Mouse (Mus musculus): ENCODE data around the gene Ccl27a. TPM values are rescaled to one million over a fixed set of nuclear protein-coding genes. Genes with fewer than 3 reads are reported as not detected.

Ccl27a gene
- 442 and 448 TPM in 2 replicates for polyA plus RNA-seq (2012; rRNA removed)

DNA sequence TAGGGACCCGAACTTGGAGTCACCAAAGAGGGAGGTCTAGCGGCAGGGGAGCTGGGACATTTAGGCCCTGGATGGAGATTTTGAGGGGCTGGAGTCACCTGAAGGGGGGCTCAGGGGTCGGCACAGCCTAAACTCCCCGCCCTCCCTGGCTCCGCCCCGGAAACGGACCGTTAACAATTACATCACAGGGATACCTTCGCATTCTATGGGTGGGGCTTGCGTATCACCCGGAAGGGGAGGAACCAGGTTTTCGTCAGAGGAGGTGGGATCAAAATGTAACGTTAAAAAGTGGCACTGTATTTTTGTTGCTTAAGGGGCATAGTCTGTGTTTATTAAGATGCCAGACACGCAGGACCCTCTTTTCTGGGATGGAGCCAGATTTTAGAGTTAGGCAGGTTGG, at the start of gene Ccl27a:
TSS of gene Ccl27a (minus strand) at position 246 of the 400 bp plus-strand sequence.

DNA sequence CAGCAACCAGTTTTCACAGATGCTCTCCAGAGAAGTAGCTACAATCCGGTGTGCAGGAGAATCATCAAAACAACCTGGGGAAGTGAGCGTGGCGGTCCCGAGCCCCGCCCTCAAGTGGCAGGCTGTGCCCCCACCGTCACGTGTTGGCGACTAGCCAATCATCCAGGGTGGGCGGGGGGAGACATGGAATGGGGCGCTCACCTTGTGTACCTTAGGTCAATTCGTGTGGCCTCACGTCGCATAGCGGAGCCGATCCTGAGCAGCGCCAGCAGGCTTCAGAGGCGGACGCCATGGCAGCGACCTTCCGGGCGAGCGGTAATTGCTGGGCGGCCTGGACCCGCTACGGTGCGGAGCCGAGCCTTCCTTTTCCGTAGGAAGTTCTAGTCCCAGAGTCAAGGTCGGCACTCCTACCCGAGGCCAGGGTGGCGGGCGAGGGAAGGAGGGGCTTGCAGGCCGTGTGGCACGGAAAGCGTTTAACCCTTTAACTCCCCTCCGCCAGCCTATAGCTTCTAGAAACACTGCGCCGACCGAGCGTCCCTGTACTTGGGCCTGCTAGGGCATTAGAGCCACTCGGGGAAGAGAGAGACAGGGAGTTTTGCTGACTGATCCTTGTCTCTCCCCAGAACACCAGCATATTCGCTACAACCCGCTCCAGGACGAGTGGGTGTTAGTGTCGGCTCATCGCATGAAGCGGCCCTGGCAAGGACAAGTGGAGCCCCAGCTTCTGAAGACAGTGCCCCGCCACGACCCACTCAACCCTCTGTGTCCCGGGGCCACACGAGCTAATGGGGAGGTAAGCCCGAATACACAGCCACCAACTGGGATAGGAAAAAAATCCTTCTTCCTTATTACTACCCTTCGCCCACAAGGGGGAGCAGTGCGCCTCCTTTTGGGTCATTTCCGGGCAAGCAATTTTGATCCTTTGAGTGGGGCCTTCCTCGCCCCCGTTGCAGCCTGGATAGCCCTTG, 18.4 kb downstream of the Ccl27a start, which contains the start of gene Sigmar1:
TSS of gene Sigmar1 (minus strand) at position 820 of the 968 bp plus-strand sequence.

DNA sequence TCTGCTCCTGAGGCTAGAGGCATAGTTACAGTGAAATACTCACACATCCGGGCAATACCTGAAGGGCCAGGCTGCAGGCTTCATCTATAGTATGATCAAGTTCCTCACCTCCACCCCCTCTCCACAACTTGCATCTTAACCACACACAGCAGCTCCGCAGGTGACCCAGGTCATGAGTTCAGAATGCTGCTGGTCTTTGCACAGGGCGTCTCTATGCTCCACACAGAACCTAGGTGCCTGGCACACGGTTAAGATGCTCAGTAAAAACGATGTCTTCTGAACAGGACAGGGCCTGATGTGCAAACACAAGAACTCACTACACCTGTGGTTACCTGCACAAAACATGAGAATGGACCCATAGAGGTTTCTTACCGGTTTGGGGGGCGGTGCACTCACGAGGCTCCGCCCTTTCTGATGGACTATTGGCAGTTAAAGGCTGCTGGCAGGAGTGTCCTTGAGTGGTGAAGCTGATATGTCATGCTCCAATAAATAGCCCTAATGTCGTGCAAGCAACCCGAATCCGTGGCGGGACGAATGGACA, 19.2 kb downstream of the Ccl27a start, which contains the start of gene Galt:
TSS of gene Galt (plus strand) at position 432 of the 541 bp plus-strand sequence.

DNA sequence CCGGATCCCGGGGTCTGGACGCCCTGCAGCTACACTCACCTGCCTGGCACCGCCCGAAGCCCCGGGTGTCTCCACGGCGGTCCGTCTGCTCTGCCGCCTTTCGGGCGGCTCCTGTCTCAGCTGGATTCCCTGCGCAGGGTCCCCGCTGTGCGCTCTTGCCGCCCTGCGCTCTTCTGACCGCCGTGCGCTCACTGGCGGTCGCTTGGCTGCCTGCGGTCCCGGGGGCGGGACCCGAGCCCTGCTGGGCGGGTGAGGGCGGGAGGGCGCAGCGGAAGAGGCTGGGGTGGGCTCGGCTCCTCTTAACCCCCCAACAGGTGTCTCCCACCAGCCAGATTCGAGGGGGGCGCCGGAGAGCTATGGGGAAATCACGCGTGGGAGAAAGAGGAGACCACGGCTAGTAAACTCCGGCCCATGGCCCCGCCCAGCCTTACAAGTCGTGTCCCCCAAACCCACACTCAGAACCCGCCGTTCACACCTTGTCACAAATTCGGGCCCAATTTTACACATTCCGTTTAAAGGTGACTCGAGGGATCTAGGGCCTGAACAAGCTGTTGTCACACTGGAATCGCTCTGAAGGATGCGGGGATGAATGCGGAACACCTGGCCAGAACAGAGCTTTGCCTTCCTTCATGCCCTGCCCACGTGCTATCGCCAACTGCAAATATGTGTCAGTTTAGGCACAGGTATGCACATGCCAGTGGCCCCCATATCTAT, 42.8 kb downstream of the Ccl27a start, which contains the start of gene Arid3c:
TSS of gene Arid3c (minus strand) at position 91 of the 714 bp plus-strand sequence.

DNA sequence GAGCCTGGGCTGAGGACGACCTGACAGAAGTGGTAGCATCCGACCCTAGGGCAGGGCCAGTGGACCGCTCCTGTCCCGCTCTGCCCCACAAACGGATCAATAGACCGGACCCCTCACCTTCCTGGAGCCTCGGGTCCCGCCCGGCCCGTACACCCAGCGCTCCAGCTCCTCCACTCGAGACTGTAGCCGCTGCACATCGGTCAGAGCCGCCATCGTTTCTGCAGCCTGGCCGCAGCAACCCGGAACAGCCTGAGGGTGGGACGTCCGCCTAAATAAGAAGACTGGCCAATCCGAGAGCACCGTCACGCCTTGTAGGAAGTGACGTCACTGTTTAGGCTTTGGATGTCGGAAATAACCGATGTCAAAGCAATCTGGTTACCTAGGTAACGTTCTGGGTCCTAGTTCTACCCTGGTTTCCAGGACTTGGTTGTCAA, 51.1 kb downstream of the Ccl27a start, which contains the start of gene Dctn3:
TSS of gene Dctn3 (minus strand) at position 253 of the 434 bp plus-strand sequence.

Other genes starting within 250 kb of the Ccl27a start
- 91.5 and 99.1 TPM in 2 replicates for gene Fam219a, start 204.7 kb downstream of the Ccl27a start, polyA plus RNA-seq (2012; rRNA removed)
- 2.5 and 2.7 TPM in 2 replicates for gene Dnaic1, start 204.5 kb downstream of the Ccl27a start, polyA plus RNA-seq (2012; rRNA removed)
- 115 TPM in 2 replicates for gene Enho, start 133.9 kb downstream of the Ccl27a start, polyA plus RNA-seq (2012; rRNA removed)
- 30.4 and 39.1 TPM in 2 replicates for gene Cntfr, start 77.2 kb downstream of the Ccl27a start, polyA plus RNA-seq (2012; rRNA removed)
- 19.9 and 28.3 TPM in 2 replicates for gene Il11ra1, start 74.3 kb downstream of the Ccl27a start, polyA plus RNA-seq (2012; rRNA removed)
- 47.3 and 47.7 TPM in 2 replicates for gene Rpp25l, start 60.7 kb downstream of the Ccl27a start, polyA plus RNA-seq (2012; rRNA removed)
- 219 and 222 TPM in 2 replicates for gene Dctn3, start 51.1 kb downstream of the Ccl27a start, polyA plus RNA-seq (2012; rRNA removed)
- 0.38 and 0.43 TPM in 2 replicates for gene Arid3c, start 43.1 kb downstream of the Ccl27a start, polyA plus RNA-seq (2012; rRNA removed)
- 101 and 103 TPM in 2 replicates for gene Galt, start 19.0 kb downstream of the Ccl27a start, polyA plus RNA-seq (2012; rRNA removed)
- gene Sigmar1, start 18.1 kb downstream of the Ccl27a start, polyA plus RNA-seq (2012; rRNA removed): 61.7 and 67.8 TPM in 2 replicates
- gene Gm21541, start 129.4 kb upstream of the Ccl27a start, polyA plus RNA-seq (2012; rRNA removed): not detected in 2 replicates
- 16.4 and 17.5 TPM in 2 replicates for gene Gm20878, start 167.3 kb upstream of the Ccl27a start, polyA plus RNA-seq (2012; rRNA removed)
- gene Fam205a4, start 191.8 kb upstream of the Ccl27a start, polyA plus RNA-seq (2012; rRNA removed): 2.6 and 2.8 TPM in 2 replicates

Measured in central nervous system, embryonic 18 days (tissue).